Mouse (Mus musculus) left cerebral cortex, adult 11 months (tissue): ENCODE measurements around the gene Islr.
"Not testable (repeated sequence)": the region's sequence is repeated elsewhere in the genome, so short reads cannot be mapped to it uniquely, and the experiment has no call there.

ENCODE experiments used
- DNase-seq: peaks from one replicate; pipeline ENCODE4 v3.0.0; 2022; ENCODE audit warnings: low spot score

The Islr gene

DNA sequence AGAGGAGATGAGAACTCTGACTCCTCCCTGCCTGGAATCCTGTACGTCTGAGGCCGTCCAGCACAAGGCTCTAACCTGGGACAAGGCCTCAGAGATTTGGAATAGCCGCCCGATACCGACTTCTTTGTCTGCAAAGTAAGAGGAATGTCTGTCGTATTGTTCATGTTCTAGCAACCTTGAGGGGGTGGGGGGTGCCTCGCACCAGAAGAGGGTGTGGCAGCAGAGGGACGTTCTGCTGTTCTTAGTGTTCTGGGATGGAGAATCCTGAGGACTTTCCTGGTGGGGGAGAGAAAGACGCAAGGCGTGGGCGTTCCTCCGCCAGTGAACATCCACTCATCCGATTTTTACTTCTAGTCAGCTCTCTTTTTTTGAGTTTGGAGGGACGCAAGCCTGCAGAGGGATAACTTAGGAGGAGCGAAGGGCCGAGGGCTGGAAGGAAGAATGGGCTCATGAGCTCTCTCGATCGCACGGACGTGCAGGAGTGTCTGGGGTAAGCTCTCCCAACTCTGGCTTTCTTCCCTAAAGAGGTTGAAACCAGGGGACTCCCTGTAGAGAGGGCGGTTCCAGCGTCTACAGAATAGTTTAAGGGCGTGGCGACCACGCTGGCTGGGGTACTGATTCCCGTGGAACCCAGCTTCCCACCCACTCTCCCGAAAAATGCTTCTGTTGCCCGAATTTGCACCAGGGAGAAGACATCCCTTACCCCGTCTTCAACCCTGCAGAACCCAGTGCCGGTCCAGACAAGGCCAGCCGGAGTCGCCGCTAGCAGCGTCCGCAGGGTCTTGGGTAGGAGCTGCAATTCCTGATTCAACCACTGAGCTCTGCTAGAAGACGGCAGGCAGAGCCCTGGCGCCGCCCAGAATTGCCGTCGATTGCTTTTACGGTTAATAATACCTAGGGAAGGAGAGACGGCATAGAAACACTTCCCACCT lies at the start of gene Islr, which contains the start of gene Islr2:
Gene Islr (minus strand): TSS at position 791 of the 932 bp plus-strand sequence.
Gene Islr2 (minus strand): TSS at position 804 of the 932 bp plus-strand sequence.
- no peak for DNase-seq

DNA sequence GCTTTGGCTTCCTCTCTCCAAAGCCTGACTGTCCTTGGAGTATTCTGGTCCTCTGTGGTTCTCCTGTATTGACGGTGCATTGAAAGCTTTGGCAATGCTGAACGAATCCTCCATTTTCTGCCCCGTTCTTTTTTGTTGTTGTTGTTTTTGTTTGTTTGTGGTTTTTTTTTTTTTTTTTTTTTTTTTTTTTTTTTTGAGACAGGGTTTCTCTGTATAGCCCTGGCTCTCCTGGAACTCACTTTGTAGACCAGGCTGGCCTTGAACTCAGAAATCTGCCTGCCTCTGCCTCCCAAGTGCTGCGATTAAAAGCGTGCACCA lies 49.7 kb upstream of the Islr start:
- not testable (repeated sequence) for DNase-seq

DNA sequence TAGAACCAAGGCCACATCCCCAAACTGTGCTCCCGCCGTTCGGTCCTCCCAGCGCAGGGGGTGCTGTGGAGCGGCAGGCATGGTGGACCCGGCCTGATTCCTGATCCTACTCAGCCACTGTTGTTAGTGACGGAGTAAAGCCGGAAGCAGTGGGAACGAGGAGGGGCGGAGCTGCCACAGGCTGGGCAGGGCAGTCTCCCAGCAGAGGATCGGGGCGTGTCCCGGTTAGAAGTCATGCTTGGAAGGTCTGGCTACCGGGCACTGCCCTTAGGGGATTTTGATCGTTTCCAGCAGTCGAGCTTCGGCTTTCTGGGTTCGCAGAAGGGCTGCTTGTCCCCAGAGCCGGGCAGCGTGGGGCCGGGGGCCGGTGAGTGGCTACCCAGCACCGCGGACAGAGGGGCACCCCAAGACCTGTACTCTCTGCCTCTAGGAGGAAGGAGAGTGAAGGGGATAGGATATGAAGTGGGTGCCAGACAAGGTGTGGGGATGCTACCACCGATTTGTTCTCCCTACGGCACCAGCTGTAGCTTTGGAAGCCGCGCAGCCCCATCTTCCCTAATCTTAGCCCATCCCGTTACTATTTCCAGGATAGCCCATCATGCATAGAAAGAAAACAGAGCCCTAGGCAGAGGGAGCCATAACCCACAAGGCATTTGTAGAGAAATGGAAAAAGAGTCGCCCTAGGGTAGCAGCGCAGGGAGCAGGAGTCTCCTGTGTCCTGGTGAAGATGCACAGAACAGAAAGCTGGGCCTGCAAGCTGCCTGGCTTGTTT lies 49.1 kb upstream of the Islr start, which contains the start of gene Stoml1:
Gene Stoml1 (plus strand): TSS at position 132 of the 772 bp plus-strand sequence.
- peak; percentile 87 for DNase-seq

DNA sequence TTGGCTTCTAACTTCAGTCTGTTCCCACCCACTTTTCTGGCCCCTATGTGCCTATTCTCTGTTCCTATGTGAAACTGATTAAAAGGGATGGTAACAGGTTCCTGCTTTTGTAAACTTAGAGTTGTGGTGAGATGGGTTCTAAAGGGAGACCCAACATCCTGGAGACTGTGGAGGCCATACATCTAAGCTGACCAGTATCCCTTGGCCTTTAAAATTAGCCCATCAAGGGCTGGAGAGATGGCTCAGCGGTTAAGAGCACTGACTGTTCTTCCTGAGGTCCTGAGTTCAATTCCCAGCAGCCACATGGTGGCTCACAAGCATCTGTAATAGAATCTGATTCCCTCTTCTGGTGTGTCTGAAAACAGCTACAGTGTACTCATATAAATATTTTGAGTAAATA lies 46.6 kb upstream of the Islr start:
- DNase-seq: not testable (repeated sequence)

- no peak for DNase-seq
Observed at GRCm38 (mm10) chr9:58250322-58250721, 46.2 kb upstream of the Islr start.

DNA sequence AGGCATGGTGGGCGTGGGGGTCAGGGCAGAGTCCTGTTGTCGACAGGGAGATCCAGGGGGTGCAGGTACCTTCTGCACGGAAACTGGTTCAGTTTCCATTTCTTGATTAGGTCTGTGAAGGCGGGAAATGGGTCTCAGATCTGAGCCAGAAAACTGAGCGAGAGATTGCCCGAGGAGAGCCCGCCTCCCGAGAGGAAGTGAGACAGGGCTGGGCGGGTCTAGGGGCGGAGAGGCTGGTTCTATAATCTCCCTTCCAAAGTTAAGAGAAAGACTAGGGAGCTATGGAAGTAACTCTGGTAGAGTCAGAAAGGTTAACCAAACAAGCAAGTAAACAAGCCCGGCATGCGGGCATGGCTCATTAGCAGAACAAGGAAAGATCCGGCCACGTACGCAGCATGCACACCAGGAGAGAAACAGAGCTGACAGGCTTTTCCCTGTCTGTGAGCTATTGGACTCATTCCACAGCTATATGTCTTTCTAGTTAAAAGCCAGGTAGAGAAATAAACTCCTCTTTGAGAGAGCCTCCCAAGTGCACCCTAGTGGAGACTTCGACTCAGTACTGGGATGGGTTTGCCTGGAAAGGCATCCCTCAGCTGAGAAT lies 45.6 kb upstream of the Islr start, which contains the start of gene Pml:
Gene Pml (minus strand): TSS at position 195 of the 601 bp plus-strand sequence.
- DNase-seq: no peak

DNA sequence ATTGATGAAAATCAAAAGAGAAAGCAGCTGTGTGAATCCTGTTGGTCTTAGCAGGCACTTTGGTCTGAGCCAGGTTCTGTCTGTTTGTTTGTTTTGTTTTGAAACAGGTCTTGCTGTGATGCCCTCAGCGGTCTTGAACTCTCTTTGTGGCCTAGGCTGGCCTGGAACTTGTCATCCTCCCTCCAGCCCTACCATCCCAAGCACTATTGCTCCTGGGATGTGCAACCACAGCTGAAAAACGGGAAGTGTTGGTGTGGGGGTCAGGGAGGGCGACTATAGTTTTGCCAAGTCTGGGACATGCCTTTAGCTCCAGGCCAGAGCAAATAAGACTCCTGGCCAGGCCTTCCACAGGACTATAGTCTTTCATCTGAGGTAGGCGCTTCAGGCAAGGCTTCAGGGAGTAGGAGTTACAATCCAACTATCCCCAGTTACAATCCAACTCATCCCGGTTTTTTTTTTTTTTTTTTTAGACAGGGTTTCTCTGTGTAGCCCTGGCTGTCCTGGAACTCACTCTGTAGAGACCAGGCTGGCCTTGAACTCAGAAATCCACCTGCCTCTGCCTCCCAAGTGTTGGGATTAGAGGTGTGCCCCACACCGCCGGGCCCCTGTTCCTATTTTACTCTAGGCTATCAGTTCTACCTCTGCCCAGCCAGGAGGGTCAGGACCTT lies 44.8 kb upstream of the Islr start:
- DNase-seq: no peak

- DNase-seq: peak; percentile 62
Observed at GRCm38 (mm10) chr9:58247064-58247759, 43.1 kb upstream of the Islr start.

GRCm38 (mm10) chr9:58246083-58246591 lies 42.0 kb upstream of the Islr start:
- no peak for DNase-seq

DNA sequence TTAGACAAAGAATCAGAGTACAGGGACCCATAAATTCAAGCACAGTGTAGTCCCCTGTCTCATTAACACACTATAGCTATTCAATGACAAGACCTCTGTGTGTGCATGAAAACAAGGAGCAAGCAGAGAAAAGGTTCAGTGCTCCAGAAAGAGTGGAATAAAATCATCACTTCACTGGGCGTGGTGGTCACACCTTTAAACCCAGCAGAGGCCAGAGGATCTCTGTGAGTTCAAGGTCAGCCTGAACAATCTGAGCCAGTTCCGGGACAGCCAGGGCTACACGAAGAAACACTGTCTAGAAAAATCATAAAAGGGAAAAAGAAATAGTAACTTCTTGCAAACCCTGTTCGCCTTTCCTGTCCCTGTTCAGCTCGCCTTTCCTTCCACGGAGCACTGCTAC lies 39.6 kb upstream of the Islr start:
- DNase-seq: no peak

GRCm38 (mm10) chr9:58242696-58243095 lies 38.6 kb upstream of the Islr start:
- no peak for DNase-seq

GRCm38 (mm10) chr9:58241780-58242485 lies 37.8 kb upstream of the Islr start:
- no peak for DNase-seq

DNA sequence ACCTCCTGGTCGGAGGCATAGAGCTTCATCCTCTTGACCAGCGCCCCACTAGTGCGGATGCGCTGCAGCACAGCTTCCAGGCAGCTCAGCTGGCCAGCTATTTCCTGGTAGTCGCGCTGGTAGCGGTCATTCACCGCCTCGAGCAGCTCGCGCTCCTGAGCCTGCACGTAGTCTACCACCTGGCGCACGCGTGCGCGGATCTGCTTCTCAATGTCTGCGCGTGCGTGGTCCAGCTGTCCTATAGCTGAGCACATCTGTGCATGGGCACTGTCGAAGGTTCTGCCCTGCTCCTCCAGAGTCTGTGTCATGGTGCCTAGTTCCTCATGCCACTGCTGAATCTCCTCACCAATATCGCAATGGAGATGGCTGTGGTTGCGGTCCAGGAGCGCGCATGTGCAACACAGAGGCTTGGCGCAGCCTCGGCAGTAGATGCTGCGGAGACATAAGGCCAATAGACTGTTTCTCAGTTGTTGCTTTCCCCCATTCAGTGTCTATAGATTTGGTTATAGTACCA lies 30.5 kb upstream of the Islr start:
- DNase-seq: no peak

GRCm38 (mm10) chr9:58232374-58232773 lies 28.3 kb upstream of the Islr start:
- no peak for DNase-seq

DNA sequence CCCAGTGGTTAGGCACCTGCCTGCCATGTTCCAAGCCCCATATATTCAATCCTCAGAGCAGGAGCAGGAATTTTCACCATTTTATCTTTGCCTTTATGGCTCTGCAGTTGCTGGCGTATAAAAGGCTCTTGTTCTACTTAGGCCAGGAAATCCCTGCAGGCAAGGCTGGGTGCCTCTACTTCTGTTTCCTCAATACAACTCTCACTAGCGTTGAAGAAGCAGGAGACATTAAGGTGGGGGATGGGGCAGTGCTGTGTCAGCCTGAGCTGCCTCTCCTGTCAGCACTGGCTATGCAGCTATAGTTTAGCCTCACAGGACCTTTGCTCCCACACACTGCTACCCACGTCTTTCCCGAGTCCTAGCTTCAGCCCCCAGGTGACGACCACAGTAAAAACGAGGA lies 27.6 kb upstream of the Islr start:
- DNase-seq: no peak

DNA sequence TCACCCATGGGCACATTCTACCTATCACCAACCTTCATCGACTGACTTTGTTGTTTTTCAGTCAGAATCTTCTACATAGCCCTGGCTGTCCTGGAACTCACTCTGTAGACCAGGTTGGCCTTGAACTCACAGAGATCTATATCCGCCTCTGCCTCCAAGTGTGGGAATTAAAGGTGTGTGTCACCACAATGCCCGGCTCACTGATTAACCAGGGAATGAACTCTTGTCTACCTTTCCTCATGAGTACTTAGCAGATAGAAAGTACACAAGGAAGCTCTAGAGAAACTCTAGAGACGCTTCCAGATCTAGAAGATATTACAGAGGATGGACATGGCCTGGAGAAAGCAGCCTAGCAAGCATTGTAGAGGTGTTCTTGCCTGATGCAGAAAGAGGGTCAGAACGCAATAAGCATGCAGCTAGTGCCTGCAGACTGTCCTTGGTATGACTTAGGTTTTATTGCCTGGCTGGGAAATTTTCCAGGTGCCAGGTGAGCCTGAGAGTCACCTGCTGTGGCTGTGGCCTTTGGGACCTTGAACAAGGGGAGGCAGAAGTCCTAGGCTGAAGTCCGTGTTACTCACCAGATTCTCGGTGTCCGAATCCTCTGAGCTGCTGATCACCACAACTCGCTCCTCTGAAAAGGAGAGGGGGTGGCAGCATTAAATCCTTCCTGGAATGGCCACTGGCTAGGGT lies 24.8 kb upstream of the Islr start:
- no peak for DNase-seq

- no peak for DNase-seq
Observed at GRCm38 (mm10) chr9:58225915-58226913, 22.1 kb upstream of the Islr start.

DNA sequence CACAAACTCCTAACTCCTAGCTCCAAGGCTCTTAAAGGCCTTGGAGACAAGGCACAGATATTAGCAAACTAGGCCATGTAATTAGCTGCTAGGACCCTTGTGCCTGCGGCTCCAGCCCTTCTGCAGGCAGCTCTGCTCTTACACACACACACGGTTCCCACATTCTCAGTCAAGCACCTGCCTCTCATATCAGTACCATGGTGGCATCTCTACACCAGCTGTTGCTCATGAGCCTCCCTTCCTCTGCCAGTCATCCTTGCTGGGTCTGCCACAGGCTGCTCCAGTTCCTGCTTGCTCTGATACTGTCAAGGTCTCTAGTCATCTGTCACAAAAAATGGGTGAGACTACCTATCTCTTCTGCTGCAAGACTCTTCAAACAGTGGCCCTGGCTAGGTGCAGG lies 20.2 kb upstream of the Islr start:
- no peak for DNase-seq
